ENCODE assay signal across 20 mouse cellular contexts in the genomic region with DNA sequence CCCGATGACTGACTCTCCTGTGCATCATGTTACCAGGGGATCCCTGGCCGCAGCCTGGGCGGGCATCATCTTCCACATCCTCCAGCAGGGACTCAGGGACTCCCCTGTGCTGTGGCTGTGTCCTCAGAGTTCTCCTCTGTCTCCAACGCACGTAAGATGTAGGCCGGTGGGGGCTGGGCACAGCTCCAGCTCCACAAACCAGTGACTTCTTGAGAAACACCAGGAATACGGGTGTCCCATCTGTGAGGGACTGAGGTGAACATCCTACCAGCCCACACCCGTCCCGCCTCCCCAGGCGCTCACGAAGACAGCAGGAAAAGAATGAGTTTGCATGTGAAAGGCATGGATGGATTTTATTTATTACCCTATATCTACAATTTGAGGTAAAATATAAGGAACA. TPM values are rescaled to one million over a fixed set of nuclear protein-coding genes. Genes with fewer than 3 reads are reported as not detected.
DNase-seq lines count a peak whose midpoint lies in the region; ATAC-seq and TF ChIP-seq lines count a peak whose summit lies in the region.
"Had no signal": no experiment of that assay in that cellular context is flagged by ENCODE, and none has a peak within 500 bp of the region (broad histone marks: within the 10 kb centered on the region; RNA-seq: fewer than 3 reads in every experiment).

No protein-coding gene starts in this region.

- TF ChIP-seq CTCF in intestine, postnatal 0 days (IDR thresholded peaks at IDR 0.05; ENCODE audit: low read depth): no peak
- no peak for TF ChIP-seq CTCF in midbrain, postnatal 0 days (IDR thresholded peaks at IDR 0.05)
- no peak for TF ChIP-seq CTCF in thymus, adult 2 months (IDR thresholded peaks at IDR 0.05; ENCODE audit: borderline replicate concordance, control insufficient read depth, extremely low read depth, insufficient read depth, low read length, poor library complexity)

- DNase-seq in midbrain, postnatal 0 days (ENCODE audit: low spot score): no peak
- DNase-seq in thymus, adult 2 months: no peak
- no peak for DNase-seq in thymus, adult 18-20 months
- no peak for DNase-seq in adrenal gland, postnatal 14 days
- DNase-seq: adrenal gland, adult 8-10 months; cerebellum, adult 8-10 months; cerebellum, postnatal 36 days; gastrocnemius, adult 2 months; heart, postnatal 36 days; kidney, adult 9 months; right cerebral cortex, postnatal 25 days had no signal

- no peaks in the 10 kb centered on the region for H3K9me3 ChIP-seq in intestine, postnatal 0 days (ENCODE audit: control insufficient read depth)
- no peaks in the 10 kb centered on the region for H3K9me3 ChIP-seq in intestine, embryonic 15.5 days
- no peaks in the 10 kb centered on the region for H3K9me3 ChIP-seq in midbrain, embryonic 12.5 days
- H3K9me3 ChIP-seq in midbrain, postnatal 0 days (ENCODE audit: low read length): no peaks in the 10 kb centered on the region
- H3K9me3 ChIP-seq: embryonic facial prominence, embryonic 13.5 days; heart, embryonic 15.5 days; liver, embryonic 15.5 days; stomach, embryonic 15.5 days had no signal

- no peak for TF ChIP-seq POLR2A in thymus, adult 2 months (IDR thresholded peaks at IDR 0.05; ENCODE audit: control insufficient read depth, extremely low read depth, insufficient read depth, low read length, poor library complexity)

- ATAC-seq in intestine, postnatal 0 days: no peak
- ATAC-seq in intestine, embryonic 15.5 days: no peak
- ATAC-seq in midbrain, embryonic 12.5 days (ENCODE audit: low FRiP score, low read depth): no peak
- no peak for ATAC-seq in midbrain, postnatal 0 days (ENCODE audit: low FRiP score)

- no peak overlapping the region for H3K9ac ChIP-seq in intestine, postnatal 0 days (ENCODE audit: low read depth, low read length)
- H3K9ac ChIP-seq in intestine, embryonic 15.5 days: no peak overlapping the region
- no peak overlapping the region for H3K9ac ChIP-seq in midbrain, embryonic 12.5 days (replicated peaks)
- no peak overlapping the region for H3K9ac ChIP-seq in midbrain, postnatal 0 days (replicated peaks; ENCODE audit: low read length, poor library complexity, severe bottlenecking)
- H3K9ac ChIP-seq: embryonic facial prominence, embryonic 13.5 days; heart, embryonic 15.5 days; hindbrain, embryonic 14.5 days; liver, embryonic 15.5 days; stomach, embryonic 15.5 days had no signal

- H3K4me2 ChIP-seq in intestine, postnatal 0 days (replicated peaks; ENCODE audit: low read depth): no peak overlapping the region
- no peak overlapping the region for H3K4me2 ChIP-seq in intestine, embryonic 15.5 days (replicated peaks)
- H3K4me2 ChIP-seq in midbrain, embryonic 12.5 days (replicated peaks): no peak overlapping the region
- H3K4me2 ChIP-seq in midbrain, postnatal 0 days (ENCODE audit: low read depth, low read length, poor library complexity, severe bottlenecking): no peak overlapping the region
- H3K4me2 ChIP-seq: embryonic facial prominence, embryonic 13.5 days; heart, embryonic 15.5 days; hindbrain, embryonic 14.5 days; liver, embryonic 15.5 days; stomach, embryonic 15.5 days had no signal

- peaks cover 62% of the 10 kb centered on the region for H3K36me3 ChIP-seq in intestine, postnatal 0 days (ENCODE audit: control insufficient read depth, insufficient read depth)
- H3K36me3 ChIP-seq in intestine, embryonic 15.5 days: peaks cover 65% of the 10 kb centered on the region
- H3K36me3 ChIP-seq in midbrain, embryonic 12.5 days: peaks cover 71% of the 10 kb centered on the region
- peaks cover 62% of the 10 kb centered on the region for H3K36me3 ChIP-seq in midbrain, postnatal 0 days (ENCODE audit: insufficient read depth, low read length)
- H3K36me3 ChIP-seq in thymus, adult 2 months (ENCODE audit: control insufficient read depth, insufficient read depth, low read length): peaks cover 48% of the 10 kb centered on the region

- WGBS in intestine, postnatal 0 days: 88% methylated on average over 11 of the region's 11 CpGs
- WGBS in intestine, embryonic 15.5 days: 86% methylated on average over 11 of the region's 11 CpGs
- 92% methylated on average over 11 of the region's 11 CpGs for WGBS in midbrain, embryonic 12.5 days
- WGBS in midbrain, postnatal 0 days: 85% methylated on average over 11 of the region's 11 CpGs
- 94% methylated on average over 11 of the region's 11 CpGs for WGBS in thymus, adult 2 months

- H3K4me1 ChIP-seq in intestine, postnatal 0 days (replicated peaks; ENCODE audit: control insufficient read depth, insufficient read depth, low read length): 0 out of 2 replicates have a peak, but pooled peaks cover 3% of the 10 kb centered on the region
- peaks cover 23% of the 10 kb centered on the region for H3K4me1 ChIP-seq in intestine, embryonic 15.5 days (replicated peaks)
- peaks cover 38% of the 10 kb centered on the region for H3K4me1 ChIP-seq in midbrain, embryonic 12.5 days
- no peaks in the 10 kb centered on the region for H3K4me1 ChIP-seq in midbrain, postnatal 0 days (ENCODE audit: insufficient read depth, low read length)
- H3K4me1 ChIP-seq in thymus, adult 2 months (replicated peaks; ENCODE audit: control insufficient read depth, insufficient read depth, low read length): peaks cover 55% of the 10 kb centered on the region

- no peaks in the 10 kb centered on the region for H3K27me3 ChIP-seq in intestine, postnatal 0 days (replicated peaks; ENCODE audit: control insufficient read depth, insufficient read depth, low read length)
- no peaks in the 10 kb centered on the region for H3K27me3 ChIP-seq in intestine, embryonic 15.5 days (replicated peaks)
- H3K27me3 ChIP-seq in midbrain, embryonic 12.5 days: no peaks in the 10 kb centered on the region
- no peaks in the 10 kb centered on the region for H3K27me3 ChIP-seq in midbrain, postnatal 0 days (ENCODE audit: insufficient read depth, low read length)
- no peaks in the 10 kb centered on the region for H3K27me3 ChIP-seq in thymus, adult 2 months (ENCODE audit: control insufficient read depth, insufficient read depth, low read length)
- H3K27me3 ChIP-seq: embryonic facial prominence, embryonic 13.5 days; heart, embryonic 15.5 days; liver, embryonic 15.5 days; stomach, embryonic 15.5 days had no signal

- no peak overlapping the region for H3K4me3 ChIP-seq in intestine, postnatal 0 days (ENCODE audit: low read depth, low read length)
- no peak overlapping the region for H3K4me3 ChIP-seq in intestine, embryonic 15.5 days (replicated peaks)
- no peak overlapping the region for H3K4me3 ChIP-seq in midbrain, embryonic 12.5 days
- H3K4me3 ChIP-seq in midbrain, postnatal 0 days (ENCODE audit: low read depth, low read length): no peak overlapping the region
- H3K4me3 ChIP-seq in thymus, adult 2 months (ENCODE audit: control insufficient read depth, insufficient read depth, low read length): no peak overlapping the region
- H3K4me3 ChIP-seq: embryonic facial prominence, embryonic 13.5 days; erythroblast, embryonic 14.5 days; gastrocnemius, adult 2 months; heart, embryonic 15.5 days; liver, embryonic 15.5 days; stomach, embryonic 15.5 days had no signal

- peak overlapping the region; percentile 21 for H3K27ac ChIP-seq in intestine, postnatal 0 days (ENCODE audit: low read depth, low read length)
- H3K27ac ChIP-seq in intestine, embryonic 15.5 days: no peak overlapping the region
- peak overlapping the region; percentile 84; the same call in 1 of the 2 replicates for H3K27ac ChIP-seq in midbrain, embryonic 12.5 days (replicated peaks)
- H3K27ac ChIP-seq in midbrain, postnatal 0 days (ENCODE audit: low read depth, low read length): no peak overlapping the region
- H3K27ac ChIP-seq in thymus, adult 2 months (ENCODE audit: control insufficient read depth, insufficient read depth, low read length): peak overlapping the region; percentile 88
- H3K27ac ChIP-seq: embryonic facial prominence, embryonic 13.5 days; gastrocnemius, adult 2 months; hindbrain, embryonic 14.5 days; liver, embryonic 15.5 days; stomach, embryonic 15.5 days had no signal

RNA-seq across cellular contexts. Expression of gene Ncf1, which starts 8.1 kb away (rescaled TPM):
- polyA plus RNA-seq in intestine, postnatal 0 days (2015; fragmentation: Nextera tagmentation; extraction: Ambion mirVana): 2.1 TPM in 2 replicates
- polyA plus RNA-seq in intestine, embryonic 15.5 days (2015; fragmentation: Nextera tagmentation; extraction: Ambion mirVana): 4.2 and 6.0 TPM in 2 replicates
- polyA plus RNA-seq in midbrain, embryonic 12.5 days (2016; fragmentation: Nextera tagmentation; extraction: Ambion mirVana): 2.2 and 3.1 TPM in 2 replicates
- 4.3 and 9.2 TPM in 2 replicates for total RNA-seq in midbrain, postnatal 0 days (2014; rRNA removed)
- 2.1 and 2.2 TPM in 2 replicates for polyA plus RNA-seq in midbrain, postnatal 0 days (2015; fragmentation: Nextera tagmentation; extraction: Ambion mirVana)
- polyA plus RNA-seq in thymus, adult 2 months (2012; rRNA removed): 28.6 and 35.9 TPM in 2 replicates
- 8.1 and 12.4 TPM in 2 replicates for total RNA-seq in adrenal gland, postnatal 14 days (2021)

RNA-seq across cellular contexts. Expression of gene Gtf2ird2, which starts 53.7 kb away (rescaled TPM):
- polyA plus RNA-seq in intestine, postnatal 0 days (2015; fragmentation: Nextera tagmentation; extraction: Ambion mirVana): 2.9 and 3.6 TPM in 2 replicates
- polyA plus RNA-seq in intestine, embryonic 15.5 days (2015; fragmentation: Nextera tagmentation; extraction: Ambion mirVana): 8.1 and 8.3 TPM in 2 replicates
- polyA plus RNA-seq in midbrain, embryonic 12.5 days (2016; fragmentation: Nextera tagmentation; extraction: Ambion mirVana): 14.1 TPM in 2 replicates
- total RNA-seq in midbrain, postnatal 0 days (2014; rRNA removed): 17.3 and 27.0 TPM in 2 replicates
- polyA plus RNA-seq in midbrain, postnatal 0 days (2015; fragmentation: Nextera tagmentation; extraction: Ambion mirVana): 14.7 and 15.5 TPM in 2 replicates
- polyA plus RNA-seq in thymus, adult 2 months (2012; rRNA removed): 9.7 and 9.9 TPM in 2 replicates
- total RNA-seq in adrenal gland, postnatal 14 days (2021): 8.8 and 10.2 TPM in 2 replicates

Comparison
In these comparisons a context has a peak if more than half of its experiments do, and no peak if none do; other contexts are left out.
1. H3K27ac ChIP-seq: peak in intestine, postnatal 0 days (single experiment), midbrain, embryonic 12.5 days (single experiment) and thymus, adult 2 months (single experiment); none in intestine, embryonic 15.5 days (single experiment) and midbrain, postnatal 0 days (single experiment).